Mouse (Mus musculus): ENCODE measurements around the gene Idnk.

Idnk gene

DNA sequence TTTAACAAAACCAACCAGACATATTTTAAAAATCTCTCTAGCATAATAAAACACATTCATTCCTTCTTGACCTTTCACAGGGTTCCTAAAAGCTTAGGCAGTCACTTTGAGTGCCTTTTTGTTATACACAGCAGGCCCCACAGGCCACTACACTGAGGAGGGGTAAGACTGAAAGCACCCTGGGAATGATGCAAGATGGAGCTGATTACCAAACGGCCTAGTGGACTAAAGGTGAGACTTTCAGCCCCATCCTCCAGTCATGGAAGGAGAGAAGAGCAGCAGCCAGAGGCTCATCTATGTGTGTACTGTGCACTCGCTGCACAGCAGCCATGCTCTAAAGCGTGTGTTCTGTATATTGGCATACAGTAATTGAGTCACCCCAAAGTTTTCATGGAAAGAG is 37.5 kb downstream of the Idnk start:
- no peak for DNase-seq

DNA sequence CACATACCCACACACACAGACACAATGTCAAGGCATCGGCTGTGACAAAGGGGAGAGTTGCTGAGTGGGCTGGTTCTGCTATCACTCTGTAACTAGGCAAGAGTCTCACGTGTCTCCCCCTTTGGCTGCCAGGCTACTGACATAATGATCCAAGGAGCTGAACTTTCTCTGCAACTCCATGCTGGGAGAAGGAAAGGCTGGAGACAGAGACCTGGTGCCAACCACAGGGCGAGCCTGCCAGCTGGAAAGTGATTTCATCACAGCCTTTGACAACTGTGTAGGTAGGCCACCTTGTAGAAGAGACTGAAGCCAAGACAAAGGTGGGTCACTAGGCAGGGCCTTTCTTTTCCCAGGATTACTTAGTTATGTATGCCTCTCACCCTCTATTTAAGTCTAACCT is 39.8 kb downstream of the Idnk start:
- DNase-seq: no peak

DNA sequence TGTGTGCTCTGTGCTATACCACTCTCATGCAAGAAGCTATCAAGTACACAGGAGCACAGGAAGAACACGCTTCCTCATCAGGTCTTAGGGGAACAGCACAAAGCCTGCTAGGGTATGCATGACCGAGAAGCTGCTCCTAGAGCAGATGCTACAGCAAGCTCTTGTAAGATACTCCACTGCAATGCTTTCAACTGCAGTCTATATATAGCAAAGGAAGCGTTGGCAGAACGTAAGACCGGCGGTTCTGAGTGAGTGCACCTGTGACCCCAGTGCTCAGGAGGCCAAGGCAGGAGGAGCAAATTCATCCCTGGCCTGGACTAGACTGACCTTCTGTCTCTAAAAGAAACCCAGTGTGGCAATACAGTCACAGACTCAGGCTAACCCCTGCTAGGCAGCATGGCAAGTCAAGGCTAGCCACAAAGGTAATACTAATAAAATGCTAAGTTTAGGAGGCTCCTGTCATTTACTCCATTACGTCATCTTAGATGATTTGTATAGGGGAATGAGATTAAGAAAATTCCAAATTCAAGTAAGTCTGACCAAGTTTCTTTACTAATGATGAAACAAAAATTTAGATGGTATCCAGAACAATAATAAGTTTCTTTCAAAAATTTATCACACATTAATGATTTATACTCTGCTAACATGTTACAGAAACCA is 40.7 kb downstream of the Idnk start:
- no peak for DNase-seq

DNA sequence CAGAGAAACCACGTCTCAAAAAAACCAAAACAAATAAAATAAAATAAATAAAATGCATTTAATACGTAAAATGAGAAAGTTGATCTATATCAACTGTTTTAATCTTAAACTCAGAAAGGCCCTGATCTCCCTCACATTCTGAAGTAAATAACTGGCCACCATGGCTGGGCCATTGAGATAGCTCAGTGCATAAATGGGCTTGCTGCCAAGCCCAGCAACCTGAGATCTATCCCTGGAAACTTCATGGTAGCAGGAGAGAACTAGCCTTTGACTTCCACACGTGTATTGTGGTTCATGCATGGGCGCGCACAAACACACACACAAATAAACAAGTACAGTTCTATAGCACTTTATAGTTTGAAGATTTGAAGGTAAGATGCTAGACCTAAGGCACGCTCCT is 43.9 kb downstream of the Idnk start:
- no peak for DNase-seq

DNA sequence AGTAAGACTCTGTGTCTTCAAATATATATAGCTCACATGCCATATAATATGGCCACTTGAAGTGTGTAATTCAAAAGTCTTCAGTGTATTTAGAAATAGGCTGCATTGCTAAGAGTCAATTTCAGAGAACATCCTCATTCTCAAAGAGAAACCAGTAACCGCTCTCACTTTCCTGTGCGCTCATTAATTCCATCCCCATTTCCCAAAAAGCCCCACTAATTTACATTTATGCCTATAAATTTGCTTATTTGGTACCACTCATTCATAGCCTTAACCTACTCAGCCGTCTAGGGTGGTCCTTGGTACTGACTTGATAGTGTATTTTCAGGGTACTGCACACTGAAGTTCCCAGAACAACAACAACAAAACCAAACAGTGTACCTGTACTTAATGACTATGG is 44.5 kb downstream of the Idnk start:
- no peak for DNase-seq

DNA sequence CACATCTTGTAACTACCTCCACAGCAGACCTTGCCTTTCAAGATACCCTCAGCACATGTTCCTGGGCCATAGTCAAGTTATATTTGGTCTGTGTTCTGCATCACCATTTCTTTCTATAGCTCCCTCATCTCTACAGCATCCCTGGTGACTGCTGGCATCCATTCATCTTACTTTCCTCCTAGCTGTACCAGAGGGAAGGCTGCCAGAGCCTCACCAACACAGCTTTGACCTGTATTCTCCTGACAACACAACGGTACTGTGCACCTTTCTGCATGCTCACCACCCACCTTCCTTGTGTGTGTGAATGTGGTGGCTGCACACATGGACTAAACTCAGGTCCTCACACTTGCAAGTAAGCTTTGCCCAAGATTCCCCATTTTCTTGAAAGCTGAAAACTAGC is 45.5 kb downstream of the Idnk start:
- DNase-seq: no peak

DNA sequence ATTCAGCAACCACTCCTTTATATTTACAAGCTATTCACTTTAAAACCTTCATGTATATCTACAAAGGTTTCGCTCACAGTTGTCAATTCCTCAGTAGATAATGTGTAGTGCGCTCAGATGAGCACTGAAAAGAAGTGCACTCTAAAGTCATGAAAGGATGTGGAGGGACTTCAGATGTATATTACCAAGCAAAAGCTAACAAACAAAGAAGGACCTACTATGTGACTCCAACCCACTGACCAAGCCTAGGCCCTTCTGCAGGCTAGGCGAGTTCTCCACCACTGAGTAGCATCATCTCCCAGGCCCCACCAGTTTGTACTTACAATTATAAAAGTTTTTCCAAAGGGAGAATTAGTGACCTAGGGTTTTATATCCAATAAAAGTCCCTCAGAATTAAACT is 46.8 kb downstream of the Idnk start:
- DNase-seq: no peak

DNA sequence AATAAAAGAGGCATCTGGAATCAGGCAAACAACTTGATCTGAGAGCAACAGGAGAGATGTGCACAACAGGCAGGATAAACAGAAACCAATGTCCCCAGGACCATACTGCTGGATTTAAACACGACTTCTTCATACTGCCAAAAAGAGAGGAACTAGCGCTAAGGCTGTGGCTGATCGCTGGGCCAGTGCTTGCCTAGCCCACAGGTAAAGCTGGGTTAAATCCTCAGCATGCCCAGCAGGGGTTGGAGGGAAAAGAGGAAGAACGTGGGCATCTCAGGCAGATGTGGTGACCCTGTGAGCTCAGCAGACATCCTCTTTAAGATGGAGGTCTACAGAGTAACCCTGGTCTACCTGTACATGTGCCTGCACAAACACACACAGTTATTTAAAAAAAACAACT is 47.5 kb downstream of the Idnk start:
- no peak for DNase-seq

DNA sequence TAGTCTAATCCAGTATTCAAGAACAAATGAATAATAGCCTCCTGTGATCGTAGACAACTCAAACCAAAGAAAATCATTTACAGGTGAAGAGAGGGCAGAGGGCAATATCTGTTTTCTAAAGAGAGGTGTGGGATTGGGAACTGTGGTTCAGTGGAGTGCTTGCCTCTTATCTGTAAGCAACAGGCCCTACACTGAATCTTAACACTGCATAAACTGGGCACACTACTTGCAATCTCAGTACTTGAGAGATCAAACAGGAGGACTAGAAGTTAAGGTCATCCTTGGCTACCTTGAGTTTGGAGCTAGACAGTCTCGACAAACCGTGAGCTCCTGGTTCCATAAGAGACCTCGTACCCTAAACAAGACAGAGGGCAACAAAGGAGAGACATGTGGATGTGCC is 48.6 kb downstream of the Idnk start:
- DNase-seq: no peak

DNA sequence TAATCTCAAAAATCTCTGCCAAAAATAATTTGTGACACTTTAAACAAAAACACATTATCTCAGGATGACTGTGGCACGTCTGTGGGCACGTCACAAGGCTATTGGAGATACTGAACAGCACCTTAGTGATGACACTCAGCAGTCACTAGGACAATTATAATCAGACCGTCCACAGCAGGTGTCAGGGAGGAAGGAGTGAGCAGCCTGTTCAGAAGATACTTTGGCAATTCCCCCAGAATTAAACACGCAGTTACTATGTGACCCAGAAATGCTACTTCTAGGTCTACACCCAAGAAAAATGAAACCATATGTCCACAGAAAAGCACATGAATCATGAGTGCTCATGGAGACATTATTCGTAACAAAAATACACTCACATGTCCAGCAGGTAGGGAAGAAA is 53.0 kb downstream of the Idnk start:
- no peak for DNase-seq

DNA sequence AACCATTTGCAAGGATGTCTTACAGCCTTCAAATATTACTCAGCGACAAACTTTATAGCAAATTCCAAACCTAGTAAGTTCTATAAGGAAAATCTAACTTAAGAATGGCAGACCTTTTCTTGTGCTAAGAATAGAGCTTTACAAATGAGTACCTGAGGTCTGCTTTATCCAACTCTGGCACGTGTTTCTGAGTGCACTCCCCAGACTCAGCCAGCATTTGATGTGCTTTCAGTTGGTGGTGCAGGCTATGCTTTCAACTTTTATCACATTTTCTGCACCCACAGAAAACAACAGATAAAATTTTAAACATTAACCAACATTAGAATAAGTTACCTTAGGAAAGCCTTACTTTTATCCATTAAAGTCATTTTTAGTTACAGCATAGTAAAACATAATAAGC is 55.1 kb downstream of the Idnk start:
- no peak for DNase-seq

DNA sequence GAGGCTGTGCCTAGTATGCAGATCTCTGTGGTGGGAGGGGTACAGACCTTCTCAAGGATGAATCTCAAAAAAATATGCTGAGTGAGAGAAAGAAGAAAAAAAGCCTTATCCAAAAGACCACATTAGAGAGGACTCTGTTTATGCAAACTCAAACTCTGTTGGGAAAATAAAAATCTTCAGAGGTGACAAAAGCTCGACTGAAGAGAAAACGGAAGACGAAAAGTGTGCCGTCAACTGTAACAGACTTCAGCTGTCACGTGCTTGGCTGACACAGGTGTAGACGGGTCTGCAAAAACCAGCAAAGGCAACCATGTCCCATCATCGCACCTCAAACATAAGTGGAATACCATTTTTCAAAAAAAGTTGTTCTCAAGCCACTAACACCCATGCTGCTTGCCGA is 56.4 kb downstream of the Idnk start:
- no peak for DNase-seq
